Mouse (Mus musculus): ENCODE results near the gene Rps6ka1.

GRCm38 (mm10) chr4:133885331-133885730, 2.3 kb downstream of the Rps6ka1 start:
- no peak for TF ChIP-seq POLR2A (IDR thresholded peaks at IDR 0.05; ENCODE audit: low read depth, low read length)
- TF ChIP-seq CTCF (IDR thresholded peaks at IDR 0.05; ENCODE audit: borderline replicate concordance, insufficient read depth, low read length), result no peak
